Mouse (Mus musculus) spleen, adult 18-20 months (tissue): ENCODE data around the gene Itm2c.

ENCODE experiments used
- DNase-seq, 2 experiments: peaks; one replicate each; pipeline ENCODE4 v3.0.0; 2022; ENCODE audit warnings: mixed read lengths in 2 of 2

Gene Itm2c

DNA sequence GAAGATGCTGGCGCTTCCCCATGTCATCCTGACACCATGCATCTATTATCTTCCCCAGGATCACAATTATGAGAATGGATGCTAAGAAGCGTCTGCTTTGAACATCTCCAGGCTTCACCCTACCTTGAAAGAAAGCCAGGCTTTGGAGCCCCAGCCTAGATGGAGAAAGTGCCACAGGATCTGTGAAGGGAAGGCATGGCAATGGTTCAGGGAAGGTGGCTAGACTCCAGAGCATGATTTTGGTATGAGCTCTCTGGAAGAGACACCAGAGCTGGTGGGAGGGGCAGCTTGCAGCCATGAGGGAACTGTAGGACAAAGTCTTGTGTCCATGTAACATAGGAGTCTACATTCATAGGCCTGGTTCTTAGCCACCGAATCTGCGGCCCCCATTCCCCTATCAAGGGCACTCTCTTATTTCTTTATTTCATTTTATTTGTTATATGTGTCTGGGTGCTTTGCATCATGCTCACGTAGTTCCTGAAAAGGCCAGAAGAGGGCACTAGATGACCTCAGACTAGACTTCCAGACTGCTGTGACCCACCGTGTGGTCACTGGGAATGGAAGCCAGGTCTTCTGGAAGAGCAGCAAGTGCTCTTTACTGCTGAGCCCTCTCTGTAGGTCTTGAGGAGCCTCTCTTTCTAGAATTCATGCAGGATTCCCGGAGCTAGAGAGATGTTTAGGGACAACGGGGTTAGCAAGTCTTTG, 41.2 kb downstream of the Itm2c start:
- DNase-seq: peak in 1 of 2 experiments; percentile 70

GRCm38 (mm10) chr1:85936265-85936664, 42.2 kb downstream of the Itm2c start:
- DNase-seq: no peak

DNA sequence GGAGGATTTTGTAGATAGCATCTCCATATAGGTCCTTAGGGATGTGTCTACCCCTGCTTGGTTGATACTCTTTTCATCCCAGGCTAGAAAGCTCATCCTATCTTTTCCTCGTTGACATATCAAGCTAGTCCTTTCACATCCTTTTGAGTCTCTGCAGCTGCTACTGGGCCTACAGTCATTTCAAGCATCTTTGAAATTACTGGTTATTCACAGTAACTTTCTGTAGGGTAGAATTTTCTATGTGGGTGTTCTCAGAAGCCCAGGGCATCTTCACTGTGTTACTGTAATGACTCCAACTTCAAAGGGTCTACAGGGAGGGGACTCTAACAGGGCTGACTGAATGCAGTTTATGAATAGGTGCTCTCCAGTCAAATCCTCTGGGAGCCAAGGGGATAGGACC, 43.2 kb downstream of the Itm2c start:
- no peak for DNase-seq

DNA sequence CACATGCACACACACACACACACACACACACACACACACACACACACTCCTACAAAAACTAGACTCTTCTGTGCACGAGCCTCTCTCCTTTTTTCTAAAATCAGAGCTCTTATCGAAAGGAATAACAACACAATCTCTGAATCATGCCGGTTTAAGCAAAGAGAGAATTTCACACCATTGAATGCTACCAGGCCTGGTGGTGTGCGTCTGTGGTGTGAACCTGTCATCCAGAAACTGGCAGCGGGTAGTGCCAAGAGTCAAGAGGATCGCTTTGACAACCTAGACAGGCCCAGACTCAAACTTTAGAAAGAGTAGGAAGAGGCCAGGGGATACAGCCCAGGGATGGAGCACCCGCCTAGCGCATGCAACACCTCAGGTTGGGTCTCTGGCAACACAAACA, 48.2 kb downstream of the Itm2c start:
- no peak for DNase-seq

DNA sequence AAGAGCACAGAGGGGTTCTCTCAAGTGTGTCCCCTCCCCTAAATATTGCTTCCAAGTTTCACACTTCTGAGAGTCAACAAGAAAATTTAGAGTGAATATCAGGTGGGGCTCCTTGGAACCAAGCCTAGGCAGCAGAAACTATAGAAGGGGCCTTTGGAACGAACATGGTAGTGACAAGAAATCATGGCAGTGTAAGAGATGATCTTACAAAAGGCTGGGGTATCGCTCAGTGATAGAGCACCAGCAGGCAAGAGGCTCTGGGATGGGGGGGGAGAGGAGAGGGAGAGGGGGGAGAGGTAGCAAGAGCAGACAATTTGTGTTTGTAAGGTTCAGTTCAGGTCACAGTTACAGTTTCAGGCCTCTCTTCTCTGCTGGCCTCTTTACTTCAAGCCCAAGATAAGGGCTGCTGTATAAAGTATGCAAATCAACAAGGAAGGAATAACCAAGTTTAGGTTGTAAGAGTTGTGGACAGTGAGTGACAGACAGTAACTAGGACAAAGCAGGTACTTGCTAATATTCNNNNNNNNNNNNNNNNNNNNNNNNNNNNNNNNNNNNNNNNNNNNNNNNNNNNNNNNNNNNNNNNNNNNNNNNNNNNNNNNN, 55.1 kb downstream of the Itm2c start:
- DNase-seq: no peak

- no peak for DNase-seq
Measured at GRCm38 (mm10) chr1:85955150-85955549, 61.1 kb downstream of the Itm2c start.

DNA sequence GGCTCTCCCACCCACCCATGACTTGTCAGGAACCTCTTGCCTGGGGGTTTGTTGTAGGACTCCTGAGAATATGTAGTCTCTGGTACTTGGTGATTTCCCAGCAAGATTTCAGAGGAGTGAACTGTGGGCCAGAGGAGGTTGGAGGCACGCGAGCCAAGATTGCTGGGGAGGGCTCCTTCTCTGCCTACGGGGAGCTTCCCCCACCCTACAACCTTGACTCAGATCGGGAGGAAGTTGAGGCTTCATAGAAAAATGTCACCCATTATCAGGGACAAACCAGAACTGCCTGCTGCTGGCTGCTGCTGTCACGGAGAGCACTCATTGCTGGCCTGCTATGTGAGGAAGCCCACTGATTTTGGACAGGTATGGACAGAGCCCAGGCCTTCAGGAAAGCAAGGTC, 63.2 kb downstream of the Itm2c start:
- no peak for DNase-seq

DNA sequence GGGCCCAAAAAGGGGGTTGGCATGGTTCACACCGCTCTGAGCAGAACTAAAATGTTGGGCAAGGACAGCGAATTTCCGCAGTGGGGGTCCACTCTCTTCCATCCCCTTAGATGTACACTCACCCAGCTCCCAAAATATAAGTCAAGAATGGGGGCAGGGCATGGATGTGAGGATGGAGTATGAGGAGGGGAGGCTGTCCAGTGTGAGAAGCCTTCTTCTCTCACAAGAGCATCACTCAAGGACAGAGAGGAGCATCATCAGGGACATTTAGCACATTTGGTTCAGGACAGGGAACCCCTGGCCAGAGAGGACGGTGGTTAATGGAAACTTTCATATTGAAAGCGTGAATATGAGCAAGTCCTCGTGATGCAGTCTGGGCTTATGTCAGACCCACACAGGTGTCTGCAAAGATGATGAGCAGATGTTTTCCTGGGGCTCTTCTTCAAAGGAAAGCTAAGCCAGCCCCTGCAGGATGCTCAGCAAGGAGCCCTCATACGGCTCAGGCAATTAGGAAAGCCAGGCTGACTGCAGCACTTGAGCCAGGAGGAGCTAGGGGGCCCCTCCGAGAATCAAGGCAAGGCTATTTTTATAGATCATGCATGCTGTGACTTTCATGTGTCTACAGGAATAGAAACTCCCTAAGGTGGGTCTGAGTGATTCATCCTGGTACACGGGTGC, 64.0 kb downstream of the Itm2c start:
- no peak for DNase-seq
